Mouse (Mus musculus) frontal cortex, postnatal 36 days (tissue): ENCODE measurements at regions not wholly inside any gene's neighbourhood (a gene's known extent, or its start where the extent isn't known, plus 50 kb on each side); places are given as distances from the start of the nearest gene placed in this dataset.

Source experiments
- DNase-seq, 2 experiments: peaks; one replicate each; pipeline ENCODE4 v3.0.0; 2022; ENCODE audit warnings: low spot score in 2 of 2

DNA sequence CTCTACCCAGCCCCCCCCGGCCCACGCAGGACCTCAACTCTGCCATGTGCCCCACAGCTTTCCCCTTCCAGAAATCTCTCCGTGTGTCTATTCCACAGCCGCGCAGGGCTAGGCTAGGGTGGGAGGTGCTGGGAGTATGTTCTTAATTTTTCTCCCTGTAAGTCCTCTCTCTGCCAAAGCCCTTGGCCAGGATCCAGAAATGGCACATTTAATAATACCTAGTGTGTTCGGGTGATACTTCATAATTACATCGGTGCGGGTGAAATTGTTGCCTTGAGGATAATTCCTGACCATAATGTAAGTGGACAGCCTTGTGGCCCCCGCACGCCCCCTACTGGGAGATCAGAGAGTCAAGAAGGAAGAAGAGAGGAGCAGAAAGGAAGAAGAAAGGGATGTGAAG lies 1093.5 kb downstream of the Mrps31 start:
- DNase-seq, result peak; percentile 55 to 59

DNA sequence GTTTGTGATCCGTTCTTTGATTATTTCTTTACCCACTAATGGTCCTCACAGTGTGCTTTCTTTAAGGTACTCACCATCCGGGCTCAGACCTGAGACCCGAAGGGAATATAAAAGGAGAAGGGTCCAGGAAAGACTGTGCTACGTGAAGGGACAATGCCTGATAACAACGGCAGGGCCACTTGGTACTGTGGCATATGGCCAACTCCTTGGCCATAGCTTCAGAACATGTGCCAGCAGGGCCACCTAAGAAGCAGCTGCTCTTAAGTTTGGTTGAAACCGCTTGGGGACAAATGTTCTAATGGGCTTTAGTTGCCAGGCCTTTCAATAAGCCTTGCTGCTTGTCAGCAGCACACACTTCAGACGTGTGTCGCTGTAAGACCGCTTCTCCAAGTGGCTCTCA lies 1094.1 kb downstream of the Mrps31 start:
- no peak for DNase-seq

DNA sequence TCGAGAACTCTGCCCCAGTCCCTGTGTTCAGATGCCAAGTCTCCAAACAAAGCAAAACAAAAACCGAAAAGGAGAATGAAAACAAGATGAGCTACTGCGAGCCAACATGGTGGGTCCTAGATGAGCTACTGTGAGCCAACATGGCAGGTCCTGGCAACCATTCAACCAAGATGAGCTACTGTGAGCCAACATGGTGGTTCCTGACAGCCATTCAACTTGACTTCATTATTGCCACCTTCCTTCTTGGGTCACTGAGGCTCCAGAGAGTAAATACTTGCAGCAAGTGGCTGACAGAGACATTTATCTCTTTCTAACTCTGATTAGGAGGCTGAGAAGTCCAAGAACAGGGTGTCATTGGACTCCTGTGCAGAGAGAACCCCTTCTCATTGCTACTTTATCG lies 1094.8 kb downstream of the Mrps31 start:
- DNase-seq, result no peak

DNA sequence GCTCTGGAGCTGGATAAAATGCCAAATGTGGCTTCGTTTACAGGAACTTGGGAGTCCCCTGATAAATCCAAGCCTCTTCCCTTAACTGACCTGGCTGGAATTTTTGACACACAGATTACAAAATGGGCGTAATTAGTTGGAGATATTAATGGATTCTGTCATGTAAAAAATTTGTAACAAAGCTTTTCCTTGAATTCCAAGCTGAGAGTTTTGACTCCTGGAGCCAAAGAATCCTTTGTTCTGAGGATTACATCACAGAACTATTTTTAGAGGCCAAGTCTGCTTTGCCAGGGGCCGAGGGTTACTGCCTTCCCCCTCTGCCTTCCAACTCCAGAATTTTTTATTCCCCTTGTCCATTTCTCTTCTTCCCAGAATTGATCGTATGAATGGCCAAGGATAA lies 1096.5 kb downstream of the Mrps31 start:
- DNase-seq, result no peak

DNA sequence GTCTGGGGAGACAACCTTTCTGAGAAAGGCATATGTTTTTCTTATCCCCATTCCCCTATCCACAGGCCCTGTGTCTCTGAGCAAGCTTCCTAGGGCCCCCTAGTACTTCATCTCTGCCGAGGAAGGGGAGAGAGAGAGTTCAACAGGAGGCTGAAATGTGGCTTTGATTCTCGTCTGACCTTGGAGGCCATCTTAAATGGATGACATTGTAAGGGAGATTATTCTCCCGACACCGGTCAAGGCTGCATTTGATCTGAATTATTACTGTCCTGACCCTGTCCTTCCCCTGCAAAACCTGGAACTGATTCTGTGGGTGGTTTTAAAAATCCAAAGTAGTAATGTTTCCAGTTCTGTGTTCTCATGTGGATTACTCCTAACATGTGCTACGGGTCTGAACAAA lies 1098.9 kb downstream of the Mrps31 start:
- no peak for DNase-seq

DNA sequence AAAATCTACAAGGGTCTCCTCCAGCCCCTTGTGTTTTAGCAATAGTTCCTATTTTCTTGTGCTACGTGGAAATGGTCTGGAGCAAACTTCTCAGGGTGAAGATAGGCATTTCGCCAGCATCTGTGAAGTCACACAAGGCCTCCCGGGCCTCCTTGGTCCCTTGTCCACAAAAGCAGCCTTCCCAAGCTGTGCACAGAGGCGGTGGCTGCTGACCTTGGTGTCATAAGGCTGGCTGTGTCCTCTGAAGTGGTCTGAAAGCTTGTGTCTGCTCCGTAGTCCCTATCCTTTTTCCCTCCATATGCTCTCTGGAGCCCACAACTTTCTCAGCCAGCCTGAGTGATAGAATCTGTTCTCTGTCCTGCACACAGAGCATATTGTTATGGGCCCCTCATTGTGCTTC lies 1099.4 kb downstream of the Mrps31 start:
- DNase-seq, result no peak

DNA sequence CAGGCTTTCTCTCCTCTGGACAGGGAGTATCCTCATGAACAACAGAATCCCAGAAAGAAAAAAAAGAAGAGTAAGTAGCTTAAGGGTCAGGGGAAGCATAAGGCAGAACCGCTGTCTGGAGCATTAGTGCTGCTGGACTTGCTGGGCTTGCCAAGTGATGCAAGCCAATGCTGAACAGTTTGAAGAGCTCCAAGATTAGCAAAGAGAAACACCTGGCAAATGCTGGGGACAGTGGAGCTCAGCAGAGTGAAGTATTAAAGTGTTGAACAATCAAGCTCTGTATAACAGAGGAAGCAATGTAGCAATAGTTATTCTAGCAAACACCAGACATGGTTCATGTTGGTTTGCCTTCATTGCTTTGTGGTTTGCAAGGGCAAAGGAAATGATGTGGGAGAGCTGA lies 1100.1 kb downstream of the Mrps31 start:
- no peak for DNase-seq

DNA sequence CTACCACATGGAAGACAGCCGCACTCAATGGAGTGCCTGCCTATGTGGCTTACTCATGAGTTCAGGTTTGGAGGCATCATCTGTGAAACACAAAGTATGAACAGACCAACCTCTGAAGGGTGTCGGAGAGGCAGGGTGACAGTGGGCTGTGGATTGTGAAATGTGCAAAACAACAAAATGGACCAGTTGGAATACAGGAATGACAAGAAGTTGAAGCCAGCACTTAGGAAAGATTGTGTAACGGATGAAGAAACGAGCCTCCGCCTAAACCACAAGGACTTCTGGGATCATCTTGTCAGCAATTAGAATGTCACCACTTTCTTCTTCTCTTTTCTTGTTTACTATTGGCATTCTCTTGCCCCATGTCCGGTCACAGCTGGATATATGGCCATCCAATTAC lies 1100.6 kb downstream of the Mrps31 start:
- no peak for DNase-seq

DNA sequence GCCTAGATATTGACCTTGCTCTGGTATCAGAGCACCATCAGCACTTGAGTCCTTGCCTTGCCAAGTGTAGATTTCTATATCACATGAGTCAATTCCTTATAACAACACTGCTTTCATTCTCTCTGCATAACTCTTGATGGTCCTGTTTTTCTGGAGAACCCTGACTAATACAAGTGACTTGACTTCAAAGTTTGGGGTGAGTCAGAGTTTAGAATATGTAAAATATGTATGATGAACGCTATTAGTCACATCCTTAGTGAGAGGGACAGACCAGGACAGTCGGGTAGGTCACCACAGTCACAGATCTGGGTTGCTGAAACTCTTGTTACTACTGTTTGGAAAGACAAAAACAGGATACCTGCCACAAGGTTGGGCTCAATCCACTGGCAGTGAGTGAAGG lies 1105.3 kb downstream of the Mrps31 start:
- no peak for DNase-seq

DNA sequence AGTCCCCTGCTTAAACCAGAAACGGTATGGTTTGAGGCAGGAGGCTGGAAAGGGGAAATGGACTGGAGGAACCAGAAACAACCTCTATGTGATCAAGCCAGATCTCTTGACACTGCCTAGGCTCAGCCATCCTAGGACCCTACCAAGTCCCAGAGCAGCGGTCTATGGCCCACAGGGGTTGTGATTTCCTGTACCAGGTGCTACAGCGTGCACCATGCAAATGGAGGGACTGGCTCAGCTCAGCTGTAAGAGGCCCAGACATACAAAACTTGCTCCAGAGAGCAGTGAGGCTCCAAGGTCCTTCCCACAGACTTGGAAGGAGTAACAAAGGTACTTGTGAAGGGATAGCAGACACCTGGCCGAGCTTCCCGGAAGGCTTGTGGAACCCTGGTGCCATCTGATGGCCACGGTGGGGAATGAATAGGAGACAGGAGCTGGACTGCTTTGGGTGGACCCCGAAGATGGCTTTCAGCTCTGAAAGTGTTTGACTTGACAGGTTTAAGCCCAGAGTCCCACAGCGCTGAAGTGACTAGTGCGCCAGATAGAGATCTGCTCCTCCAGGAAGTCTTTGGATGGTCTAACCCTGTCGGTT lies 1120.5 kb downstream of the Mrps31 start:
- DNase-seq, result peak; percentile 38 to 57

DNA sequence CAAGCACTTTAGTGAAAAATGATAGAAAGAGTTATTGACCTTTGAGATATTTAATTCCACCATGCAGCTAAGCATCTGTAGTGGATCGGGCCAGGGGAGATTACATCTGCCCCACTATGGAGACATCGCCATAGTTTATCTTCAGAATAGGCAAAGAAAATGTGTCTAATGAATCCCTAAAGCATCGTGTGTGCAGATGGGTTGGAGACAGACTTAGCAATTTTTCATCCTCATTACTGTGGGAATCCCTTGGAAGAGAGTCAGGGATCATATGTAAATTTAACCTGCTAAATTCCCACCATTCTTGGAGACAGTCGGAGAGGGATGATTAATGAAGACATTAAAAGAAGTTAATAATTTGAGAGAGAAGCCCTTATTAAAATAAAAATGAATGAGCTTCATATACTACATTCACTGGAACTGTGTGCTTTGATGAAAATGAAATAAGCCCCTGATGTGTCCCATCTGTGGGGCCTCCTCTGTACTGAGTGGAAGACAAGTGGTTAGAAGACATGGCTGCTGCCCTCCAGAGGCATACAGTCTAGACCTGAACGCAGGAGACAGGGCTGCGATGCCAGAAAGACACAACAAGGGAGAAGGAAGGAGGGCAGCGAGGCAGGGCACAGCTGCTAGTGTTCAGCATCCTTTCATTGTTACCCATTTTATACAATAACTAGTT lies 1126.7 kb downstream of the Mrps31 start:
- no peak for DNase-seq

DNA sequence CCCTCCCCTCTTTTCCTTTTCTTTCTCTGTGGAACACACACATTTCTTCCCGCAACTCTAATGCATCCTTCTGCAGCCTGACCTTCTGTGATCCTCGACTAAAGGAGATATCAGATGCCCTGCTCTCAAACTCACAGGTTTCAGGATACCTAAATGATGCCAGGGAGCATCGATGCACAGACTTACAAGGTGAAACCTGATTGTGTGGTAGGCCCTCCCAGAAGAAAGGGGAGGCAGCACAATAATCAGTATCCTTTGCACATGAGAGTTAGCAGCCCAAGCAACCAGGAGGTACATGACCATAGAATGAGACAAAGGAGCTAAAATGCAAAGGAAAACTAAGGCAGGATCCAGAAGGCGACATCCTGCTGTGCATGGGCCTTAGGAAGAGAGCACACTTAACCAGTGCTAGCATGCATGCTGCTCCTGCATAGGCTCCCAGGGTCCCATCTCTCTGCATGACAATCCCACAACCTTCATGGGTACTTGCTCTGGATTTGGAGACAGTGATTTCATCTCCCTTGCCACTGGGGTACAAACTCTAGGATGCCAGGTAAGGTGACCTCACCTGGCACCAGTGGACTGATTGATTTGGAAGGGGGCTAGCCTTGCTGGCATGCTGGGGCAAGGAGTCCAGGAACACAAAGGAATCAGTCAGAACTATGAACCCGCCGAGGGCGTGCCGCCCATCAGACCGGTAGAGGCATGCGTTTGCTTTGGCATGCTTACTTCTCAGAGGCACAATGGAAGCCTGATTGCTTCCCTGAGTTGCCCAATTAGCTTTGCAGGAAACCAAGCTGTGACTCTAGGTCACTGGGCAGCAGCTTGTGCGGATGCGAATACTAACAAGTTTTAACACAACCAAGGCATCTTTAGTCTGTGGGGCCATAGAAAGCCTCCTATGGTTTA lies 1142.7 kb downstream of the Mrps31 start:
- no peak for DNase-seq

DNA sequence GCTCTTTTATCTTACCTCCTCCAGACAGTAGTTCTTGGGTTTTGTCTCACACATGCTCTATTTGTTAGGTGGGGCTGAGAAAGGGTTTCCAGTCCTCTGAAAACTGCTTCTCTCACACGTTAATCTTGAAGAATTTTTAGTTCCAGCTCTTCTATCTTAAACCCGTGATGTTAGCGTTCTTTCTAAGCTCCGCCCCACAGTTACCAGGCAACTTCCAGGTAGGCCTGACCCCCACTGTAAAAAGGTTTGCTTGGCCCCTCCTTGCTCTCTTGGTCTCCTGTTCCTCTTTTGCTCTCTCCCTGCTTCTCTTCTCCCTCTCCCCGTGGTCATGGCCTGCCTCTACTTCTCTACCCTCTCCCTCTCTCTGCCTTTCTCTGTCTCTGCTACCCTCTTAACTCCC lies 1149.7 kb downstream of the Mrps31 start:
- no peak for DNase-seq

DNA sequence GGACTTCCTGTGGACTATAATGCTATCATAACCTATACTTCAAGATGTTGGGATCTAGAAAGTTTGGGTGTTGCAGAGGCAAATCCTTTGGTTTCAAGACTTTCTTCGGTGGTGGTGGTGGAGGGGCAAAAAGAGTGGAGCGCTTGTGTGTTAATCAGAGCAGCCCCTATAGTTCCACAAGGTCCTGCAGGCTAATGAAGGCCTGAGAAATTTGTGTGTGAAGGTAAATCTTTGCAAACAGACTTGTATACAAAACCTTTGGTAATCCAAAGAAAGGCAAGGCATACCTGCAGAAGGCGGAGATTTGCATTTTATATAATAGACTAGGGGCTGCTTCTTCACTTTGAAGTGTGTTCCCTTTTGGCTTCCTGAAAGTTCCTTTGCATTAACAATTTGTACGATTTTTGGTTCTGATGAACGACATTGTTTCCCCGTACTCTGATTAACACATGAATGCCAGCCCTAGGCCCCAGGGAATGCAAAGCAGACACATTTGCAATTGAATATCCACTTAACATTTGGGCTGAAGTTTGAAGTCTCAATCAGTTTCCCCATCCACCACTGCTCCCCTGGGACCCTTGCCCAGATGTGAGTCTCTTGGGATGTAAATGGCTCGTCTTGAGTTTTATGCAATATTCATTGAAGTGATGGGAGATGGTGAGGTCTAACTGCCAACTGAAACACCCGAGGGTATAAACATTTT lies 1150.7 kb downstream of the Mrps31 start:
- DNase-seq, result peak in 1 of 2 experiments; percentile 3

DNA sequence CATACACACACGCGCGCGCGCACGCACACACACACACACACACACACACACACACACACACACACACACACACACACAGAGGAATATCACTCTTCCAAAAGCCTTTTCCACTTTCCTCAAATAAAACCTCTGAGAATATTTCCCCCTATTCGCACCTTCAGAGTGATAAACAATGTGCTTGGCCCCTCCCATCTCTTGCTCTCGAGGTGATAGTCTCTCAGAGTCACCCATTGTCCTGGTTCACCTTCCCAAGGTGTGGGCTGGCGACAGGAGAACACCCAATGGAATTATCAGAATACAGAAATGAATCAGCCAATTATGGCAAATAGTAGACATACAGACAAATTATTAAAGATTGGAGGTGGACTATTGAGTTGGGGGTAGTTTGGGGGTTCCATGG lies 1151.3 kb downstream of the Mrps31 start:
- DNase-seq, result no peak

DNA sequence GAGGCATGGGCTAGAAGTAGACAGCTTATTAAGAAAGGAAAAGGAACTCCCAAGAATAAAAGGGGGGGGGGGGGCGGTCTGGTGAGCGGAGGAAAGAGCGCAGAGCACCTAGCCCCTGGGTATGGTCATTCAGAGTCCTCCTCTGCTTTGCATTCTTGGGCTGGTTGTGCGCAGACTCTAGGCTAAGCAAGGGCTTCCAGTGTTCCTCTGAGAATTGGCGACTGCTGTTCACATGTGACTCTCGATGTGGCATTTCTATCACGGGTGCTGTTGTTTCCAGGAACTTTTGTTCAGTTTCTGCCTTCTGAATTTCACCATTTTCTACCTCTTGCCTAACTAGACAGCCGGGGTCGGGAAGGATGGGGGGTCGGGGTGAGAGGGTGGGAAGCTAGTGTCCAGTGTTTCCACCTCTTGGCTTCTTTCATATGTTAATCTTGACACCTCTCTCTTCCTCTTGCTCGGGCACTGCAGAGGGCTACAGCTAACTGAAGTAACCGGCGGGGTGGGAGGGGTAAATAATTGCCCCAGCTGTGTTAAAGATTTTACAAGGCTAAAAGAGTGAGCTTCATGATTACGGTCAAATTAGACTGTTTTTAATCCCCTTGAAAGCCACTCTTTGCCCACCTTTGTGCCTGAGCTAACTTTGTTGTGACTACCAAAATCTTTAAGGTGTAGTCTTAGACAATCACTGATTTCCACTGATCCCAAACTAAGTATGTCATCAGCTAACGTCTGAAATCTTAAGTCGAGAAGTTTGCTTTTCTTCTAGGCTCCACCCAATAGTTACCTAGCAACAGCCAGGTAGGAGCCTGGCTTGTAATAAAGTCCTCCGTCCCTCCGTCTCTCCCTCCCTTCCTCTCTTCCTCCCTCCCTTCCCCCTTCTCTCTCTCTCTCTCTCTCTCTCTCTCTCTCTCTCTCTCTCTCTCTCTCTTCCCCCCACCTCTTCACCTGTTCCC lies 1152.2 kb downstream of the Mrps31 start:
- no peak for DNase-seq

DNA sequence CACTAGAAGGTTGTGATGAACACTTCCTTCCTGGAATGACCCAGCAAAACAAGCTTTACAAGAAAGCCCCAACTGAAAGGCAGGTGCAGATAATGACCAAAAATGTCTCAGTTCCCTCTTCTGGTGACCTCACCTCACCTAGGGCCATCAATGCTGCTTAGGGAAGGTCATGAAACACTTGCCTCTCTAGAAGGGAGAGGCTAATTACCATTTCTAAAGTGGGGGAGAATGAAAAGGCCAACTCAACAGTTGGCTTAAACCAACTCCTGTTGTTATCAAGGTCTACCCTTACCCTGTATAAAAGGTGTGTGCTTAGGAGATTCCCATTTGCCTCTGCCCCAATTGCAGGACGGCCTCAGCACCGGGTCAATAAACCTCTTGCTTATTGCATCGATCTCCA lies 1156.7 kb downstream of the Mrps31 start:
- DNase-seq, result no peak

DNA sequence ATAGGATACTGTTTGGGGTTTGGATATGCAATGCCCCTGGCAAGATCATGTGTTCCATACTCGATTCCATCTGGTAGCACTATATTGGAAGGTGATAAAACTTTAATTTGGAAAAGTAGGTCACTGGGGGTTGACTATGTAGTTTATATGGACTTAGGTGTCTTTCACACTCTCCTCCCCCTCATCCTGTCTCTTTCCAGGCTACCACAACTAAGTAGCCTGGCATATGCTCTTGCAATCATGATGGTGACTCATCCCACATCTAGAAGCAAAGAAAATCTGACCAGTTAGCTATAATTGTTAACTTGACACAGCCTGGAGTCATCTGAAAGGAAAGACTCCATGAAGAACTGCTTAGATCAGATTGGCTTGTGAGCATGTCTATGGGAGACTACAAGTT lies 1154.3 kb downstream of the Adam3 start:
- peak in 1 of 2 experiments; percentile 16 for DNase-seq

DNA sequence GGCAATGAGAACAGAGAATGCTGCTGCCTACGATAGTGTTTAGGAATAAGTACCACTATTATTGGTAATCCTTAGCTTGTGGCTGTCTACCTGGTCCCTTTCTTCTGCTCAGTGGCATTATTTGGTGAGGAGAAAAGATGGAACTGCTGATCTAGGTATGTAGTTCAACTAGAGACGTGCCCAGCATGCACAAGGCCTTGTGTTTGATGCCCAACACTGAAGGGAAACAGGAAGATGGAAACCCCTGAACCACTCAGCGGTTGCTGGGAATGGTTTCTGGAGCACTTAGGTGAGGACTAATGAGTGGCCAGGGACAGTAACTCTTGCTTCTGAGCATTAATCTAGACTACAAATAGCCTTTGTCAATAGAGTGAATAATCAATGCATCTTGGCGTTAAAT lies 1145.5 kb downstream of the Adam3 start:
- DNase-seq, result no peak

DNA sequence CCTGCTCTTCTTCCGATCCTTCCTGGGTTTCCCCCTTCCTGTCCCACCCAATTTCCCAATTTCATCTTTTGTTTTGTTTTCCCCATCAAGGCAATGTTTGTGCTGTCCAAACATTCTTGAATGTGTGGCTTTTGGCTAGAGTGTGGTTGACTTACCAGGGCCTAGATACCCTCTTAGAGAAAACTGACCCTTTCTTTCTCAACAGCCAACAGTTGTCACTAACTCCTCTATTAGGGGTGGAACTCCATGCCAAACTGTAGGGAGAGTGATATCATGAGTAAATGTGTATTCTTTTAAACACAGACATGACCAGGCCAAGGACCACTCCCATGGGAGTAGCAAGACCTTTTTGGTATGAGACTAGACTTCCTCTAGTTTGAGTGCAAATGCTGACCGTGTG lies 1145.0 kb downstream of the Adam3 start:
- DNase-seq, result no peak
